Mouse (Mus musculus) cerebellum, adult 9-11 months (tissue): ENCODE results near the gene Borcs5.
A peak's percentile ranks its signal among the peaks of the same experiment; 100 is the strongest.

Source experiments
- DNase-seq: peaks from one replicate; pipeline ENCODE4 v3.0.0; 2022

Borcs5 gene

DNA sequence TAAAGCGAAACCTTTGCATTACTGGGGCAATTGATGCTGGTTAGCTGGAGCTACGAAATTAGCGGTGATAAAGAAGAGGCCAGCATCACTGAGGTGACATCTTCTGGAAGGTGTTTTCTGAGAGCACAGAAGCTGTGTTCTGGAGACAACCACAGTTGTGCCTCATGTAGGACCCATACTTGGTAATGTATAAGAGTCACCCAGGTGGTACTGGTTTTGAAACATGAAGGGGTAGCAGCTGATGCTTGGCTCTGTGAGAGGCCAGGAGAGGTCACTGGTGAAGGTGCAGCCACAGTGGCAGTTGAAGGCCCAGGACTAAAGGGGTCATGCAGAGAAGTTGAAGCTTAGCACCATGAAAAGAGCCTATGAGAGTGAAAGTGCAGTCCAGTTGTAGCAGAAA lies at the start of gene Borcs5:
Borcs5 (plus strand) TSS at position 301 of the 400 bp plus-strand sequence.
- DNase-seq, result no peak

DNA sequence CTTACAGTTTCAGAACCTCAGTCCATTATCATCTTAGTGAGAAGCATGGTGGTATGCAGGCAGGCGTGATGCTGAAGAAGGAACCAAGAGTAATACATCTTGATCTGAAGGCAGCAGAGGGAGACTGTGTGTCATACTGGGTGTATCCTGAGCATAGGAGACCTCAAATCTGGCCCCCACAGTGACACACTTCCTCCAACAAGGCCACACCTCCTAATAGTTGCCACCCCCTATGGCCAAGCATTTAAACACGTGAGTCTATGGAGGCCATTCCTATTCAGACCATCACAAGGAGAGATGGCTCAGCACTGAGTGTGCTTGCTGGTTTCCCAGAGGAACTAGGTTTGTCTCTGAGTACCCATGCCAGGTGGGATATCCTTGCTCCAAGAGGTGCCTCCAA lies 47.7 kb upstream of the Borcs5 start:
- DNase-seq, result no peak

DNA sequence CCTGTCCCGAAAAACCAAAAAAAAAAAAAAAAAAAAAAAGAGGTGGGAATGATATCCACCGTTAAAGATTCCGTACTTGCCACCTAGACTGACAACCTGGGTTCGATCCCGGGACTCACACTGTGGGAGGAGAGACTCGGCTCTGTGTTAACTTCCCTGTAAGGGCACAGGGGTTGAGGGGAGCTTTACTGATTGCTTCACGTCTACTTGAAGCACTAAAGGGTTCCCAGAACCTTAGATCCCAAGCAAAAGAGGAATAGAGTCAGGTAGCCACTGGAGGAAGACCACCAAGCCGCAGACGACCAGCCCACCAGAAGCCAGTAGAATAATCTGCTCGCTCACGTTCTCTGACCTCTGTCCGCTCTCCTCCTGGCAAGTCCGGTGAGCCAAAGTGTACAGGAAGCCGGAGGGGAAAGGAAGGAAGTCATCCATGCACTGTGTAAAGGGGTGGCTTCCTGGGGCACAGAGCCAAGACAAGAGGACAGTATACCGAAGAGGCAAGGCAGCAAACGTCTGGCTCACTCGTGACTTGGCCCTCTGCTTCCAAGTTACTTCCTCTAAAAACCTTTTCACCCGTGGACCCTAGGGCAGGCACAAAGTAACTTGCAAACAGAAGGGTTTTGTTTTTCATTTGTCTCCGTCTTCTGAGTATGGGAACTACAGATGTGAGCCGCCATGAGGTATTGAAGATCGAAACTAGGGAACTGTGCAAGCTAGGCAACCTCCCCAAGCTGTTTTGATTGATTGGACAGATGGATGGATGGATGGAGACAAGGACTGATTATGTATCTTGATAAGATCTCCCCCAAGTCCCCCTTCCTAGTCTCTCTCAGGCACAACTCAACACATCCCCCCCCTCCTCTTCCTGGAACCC lies 44.5 kb upstream of the Borcs5 start:
- DNase-seq, result no peak

DNA sequence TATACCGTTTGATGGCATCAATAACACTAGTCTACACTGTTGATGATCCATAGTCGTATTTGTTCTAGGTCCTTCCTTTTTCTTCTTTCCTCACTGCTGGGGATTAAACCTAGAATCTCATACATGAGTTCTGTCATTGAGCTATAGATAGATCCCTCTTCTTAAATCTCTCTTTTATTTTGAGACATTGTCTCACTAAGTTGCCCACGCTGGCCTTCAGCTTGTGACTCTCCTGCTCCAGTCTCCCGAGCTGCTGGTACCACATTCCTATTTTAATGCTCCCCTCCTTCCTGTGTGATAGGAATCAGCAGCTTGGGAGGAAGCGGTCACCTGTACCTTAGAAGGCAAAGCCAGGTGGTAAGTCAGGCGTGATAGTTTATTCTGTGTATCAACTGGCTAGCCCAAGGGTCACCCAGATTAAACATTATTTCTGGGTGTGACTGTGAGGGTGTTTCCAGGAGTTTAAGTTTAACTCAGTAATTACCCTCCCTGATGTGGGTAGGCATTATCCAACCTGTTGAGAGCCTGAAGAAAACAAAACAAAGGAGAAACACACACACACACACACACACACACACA lies 41.6 kb upstream of the Borcs5 start:
- DNase-seq, result no peak

DNA sequence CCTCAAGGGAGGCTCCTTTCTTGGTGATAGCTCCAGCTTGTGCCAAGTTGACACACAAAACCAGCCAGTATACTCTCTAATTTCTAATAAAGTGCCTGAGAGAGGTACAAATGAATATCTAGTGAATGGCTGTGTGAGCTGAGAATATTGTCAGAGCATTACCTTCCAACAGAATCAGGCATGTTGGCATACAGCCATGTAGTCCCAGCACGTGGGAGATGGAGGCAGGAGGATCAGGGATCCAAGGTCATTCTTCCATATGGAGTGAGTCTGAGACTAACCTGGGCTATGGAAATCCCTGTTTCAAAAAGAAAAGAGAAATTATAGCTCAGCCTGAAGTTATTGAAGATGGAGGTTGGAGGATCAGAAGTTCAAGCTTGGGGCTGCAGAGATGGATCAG lies 40.1 kb upstream of the Borcs5 start:
- no peak for DNase-seq

DNA sequence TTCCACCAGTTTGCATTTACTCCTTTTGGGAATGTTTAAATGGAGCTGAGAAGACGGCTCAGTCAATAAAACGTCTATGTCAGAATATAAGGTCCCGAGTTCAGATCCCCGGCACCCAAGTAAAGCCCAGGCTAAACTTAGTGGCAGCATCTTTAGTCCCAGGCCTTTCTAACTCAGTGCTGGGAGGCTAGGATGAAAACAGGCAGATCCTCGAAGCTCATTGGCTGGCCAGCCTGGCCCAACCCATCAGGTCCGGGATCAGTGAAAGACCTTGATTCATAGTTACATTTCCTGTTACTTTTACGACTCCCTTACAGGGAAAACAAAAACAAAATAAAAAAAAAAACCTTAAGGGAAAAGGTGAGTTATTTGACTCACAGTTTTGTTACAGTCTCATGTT lies 38.2 kb upstream of the Borcs5 start:
- DNase-seq, result no peak

DNA sequence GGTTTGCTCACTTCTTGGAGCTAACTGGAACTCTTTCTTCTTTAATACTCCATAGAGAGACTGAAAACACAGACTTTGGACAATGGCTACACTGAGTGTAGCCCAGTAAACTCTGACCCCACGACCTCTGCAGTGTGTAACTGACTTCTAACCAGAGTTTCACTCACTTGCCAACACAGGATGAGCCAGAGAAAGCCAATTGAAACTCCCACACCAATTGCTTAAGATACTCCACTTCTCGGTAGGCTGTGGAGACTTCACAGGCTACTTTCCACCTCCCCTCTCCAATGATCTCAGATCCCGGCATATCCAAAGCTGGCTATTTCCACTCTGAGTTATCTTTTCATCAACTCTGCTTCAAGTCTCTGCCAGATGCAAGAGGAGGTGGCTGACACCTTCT lies 37.5 kb upstream of the Borcs5 start:
- no peak for DNase-seq

DNA sequence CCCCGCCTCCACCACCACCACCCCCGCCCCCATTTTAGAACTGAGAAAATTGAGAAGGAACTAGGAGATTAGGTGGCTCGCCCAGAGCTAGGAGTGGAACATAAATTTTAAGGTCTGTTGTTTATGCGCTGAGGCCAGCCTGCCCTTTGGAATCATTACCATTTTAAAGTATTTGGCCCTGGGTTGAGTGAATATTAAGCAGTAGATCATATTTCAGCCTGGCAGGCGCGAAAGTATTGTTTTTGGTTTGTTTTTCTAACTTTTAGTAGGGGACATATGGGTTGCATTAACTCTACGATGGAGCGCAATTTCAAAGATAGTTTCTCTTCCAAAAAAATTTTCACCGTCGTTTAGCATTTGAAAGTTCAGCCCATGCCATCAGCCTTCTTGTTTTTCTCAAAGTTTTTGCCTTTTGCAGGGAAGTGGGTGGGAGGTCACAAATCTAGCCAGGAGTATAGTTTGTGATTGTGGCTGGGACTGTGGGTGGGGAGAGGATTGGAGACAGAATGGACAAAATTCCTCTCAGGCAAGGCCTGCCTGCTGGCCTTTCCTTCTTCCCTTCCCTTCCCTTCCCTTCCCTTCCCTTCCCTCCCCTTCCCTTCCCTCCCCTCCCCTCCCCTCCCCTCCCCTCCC lies 36.8 kb upstream of the Borcs5 start:
- DNase-seq, result no peak

DNA sequence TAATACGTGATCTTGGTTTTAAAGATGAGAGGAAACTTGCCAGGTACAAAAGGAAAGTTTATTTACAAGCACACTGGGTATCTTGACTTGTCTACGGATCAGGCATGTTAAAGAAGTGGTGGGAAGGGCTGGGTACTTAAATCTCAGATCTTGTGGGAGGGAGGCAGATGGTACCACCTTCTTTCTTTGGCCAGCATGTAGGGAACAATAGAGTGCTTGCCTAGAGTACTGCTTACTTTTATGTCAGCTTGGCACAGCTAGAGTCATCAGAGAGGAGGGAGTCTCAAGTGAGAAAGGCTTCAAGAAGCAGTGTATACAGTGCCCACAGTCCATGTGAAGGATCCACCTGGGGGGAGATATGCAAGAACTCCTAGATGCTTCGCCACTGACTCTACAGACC lies 34.1 kb upstream of the Borcs5 start:
- no peak for DNase-seq

DNA sequence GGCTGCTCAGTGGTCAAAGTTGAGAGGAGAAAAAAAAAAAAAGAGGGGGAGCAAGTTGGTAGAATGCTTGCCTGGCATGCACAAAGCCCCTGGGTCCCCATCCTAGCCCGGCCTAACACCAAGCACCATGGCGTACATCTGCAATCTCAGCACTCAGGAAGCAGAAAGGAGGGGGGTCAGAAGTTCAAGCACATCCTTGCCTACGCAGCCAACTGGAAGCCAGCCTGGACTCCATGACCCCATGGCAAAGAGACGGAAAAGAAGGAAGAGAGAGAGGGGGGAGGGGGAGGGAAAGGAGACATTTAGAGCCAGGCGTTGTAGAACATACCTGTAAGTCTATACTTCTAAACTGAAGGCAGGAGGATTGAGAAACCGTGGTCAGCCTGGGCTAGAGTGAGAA lies 32.8 kb upstream of the Borcs5 start:
- no peak for DNase-seq

DNA sequence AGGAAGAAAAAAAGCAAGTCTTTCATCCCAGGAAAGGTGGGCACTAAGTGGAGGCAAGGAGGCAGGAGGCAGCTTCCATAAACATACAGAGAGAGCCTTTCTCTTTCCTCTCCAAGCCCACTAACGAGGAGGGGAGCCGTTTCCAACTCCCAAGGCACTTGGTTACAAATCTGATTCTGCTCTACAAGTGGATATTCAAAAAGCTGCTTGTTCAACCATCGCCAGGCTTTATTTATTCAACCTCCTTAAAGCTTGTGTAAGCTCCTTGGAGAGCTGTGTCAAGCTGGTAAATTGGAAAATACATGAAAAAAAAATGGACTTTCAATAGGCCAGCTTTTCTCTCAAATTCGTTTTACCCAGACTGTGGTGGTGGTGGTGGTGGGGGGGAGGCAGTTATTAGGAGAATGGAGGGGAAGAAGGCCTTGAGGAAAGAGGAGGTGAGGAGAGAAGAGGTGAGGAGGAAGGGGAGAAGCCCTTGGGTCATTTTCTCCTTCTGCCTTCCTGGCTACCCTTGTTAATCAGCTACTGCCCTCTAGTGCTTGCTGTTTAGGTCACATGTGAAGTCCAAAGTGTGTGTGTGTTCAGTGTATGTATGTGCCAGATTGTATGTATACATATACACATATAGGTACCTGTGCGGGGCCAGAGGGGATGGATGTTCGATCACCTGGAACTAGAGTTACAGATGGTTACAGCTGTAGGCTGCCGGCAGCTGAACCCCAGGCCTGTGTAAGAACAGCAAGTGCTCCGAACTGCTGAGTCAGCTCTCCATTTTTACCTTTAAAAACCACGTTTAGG lies 32.2 kb upstream of the Borcs5 start:
- DNase-seq, result no peak

DNA sequence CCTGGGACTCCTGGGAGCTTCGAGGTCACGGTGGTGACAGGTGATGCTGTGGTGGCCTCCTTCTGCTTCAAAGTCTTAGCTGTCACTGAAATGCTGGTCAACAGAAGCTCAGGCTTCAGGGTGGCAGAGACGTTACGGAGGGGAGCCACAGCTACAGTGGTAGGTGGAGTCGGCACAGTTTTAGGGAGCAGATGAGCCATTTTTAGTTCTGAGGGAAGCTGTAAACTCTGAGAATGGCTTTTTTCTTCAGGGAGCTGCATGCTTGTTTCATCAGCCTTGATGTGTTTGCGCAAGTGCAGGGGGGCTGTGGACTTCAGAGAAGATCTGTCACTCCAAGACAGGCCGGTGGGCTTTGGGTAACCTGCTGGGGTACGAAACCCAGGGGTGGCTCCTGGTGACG lies 28.9 kb upstream of the Borcs5 start:
- no peak for DNase-seq

DNA sequence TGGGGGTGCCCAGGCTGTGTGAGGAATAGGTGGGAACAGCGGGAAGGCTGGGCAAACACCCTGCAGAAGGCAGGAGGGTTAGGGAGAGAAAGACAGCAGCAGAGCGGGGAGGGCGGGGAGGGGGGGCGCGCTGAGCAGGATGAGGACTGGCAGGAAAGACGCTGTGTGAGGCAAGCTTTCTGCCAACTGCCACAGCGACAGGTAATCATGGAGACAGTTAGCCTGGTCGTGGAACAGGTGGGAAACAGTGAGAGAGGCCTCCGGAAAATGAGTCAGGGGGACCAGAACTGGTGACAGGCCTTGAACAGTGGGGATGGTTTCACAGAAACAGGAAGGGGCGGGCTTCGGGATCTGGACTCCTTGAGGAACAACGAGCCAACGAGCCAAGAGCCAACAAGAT lies 27.4 kb upstream of the Borcs5 start:
- DNase-seq, result peak; percentile 28

DNA sequence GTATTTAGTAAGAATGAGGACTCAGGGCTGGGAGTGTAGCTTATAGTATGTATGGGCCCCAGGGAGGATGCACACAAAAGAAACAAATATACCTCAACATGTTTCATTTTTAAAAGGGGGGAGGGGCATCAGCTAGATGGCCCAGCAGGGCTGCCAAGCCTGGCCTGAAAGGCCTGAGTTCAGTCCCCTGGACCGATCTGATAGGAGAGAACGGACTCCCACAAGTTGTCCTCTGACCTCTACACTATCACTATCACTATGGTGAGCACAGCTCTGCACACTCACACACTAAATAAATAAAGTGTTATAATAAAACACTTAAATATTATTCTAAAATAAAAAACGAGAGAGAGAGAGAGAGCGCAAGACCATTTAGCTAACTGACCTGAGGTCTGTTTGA lies 25.0 kb upstream of the Borcs5 start:
- DNase-seq, result no peak

DNA sequence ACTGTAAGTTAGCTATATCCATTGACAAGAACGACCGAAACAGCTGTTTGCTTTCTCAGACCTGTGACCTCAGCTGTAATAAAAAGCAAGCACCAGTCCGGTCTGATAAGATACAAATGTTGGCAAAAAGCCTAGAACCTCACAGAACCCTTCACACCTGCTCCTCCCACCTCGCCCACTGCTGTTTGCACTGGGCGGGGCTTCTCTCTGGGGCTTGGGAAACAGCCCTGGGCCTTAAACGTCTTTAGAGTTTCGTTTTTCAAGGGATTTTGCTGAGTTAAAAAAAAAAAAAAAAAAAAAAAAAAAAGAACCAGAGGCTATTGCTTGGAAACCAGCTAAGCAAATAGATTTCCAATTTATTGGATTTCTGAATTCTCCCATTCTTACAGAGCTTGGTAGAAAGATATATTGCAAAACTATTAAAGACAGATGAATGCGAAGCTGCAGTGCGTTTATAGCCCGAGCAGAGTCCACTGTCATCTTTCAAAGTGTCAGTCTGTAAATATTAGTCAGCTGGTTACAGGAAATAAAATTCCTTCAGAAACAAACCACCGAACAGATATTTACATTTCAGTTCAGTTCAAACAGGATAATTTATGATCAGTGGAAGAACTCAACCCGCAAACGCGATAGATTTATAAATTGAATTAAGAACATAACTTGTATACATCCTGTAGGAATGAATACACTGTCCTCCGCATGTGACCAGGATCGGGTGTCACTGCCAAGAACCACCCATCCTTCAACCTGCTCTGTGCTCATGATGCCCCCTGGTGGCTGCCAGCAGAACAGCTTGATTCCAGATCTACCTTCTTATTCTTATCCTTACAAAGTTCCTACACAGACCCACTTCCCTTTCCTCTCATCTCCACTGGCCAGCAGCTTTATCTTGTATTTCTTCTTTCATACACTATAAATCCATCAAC lies 24.3 kb upstream of the Borcs5 start:
- peak; percentile 85 for DNase-seq

DNA sequence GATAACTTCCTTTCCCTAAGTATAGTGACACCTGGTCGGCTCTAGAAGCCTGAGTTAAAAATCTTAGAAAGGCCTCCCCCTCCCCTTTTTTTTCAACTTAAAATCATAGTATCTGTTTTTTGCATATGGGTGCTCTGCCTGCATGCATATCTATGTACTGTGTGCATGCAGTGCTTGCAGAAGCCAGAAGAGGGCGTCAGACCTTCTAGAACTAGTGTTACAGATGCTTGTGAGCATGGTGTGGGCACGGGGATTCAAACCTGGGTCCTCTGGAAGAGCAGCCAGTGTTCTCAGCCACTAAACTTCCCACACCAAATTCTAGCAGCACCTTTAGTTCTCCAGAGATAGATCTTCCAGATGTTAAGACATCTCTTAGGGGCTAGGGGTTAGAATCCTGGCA lies 21.7 kb upstream of the Borcs5 start:
- DNase-seq, result no peak

DNA sequence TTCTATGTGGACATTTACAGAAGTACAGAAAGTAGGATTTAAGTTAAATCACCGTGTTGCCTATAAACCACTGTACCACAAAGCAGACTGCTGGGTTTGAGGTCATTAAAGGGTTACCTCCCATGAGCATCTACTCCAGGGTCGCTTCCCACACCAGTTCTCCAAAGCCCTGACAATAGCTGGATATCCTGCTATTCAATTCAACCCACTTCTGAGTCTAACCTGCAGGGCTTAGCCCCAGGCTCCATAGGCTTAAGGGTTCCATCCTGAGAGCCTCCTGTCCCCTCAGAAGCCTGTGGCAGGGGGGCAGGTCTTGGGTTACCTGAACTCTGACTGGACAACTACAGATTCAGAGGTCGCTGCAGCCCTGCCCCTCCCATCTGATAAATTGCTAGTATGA lies 19.2 kb upstream of the Borcs5 start:
- DNase-seq, result no peak

DNA sequence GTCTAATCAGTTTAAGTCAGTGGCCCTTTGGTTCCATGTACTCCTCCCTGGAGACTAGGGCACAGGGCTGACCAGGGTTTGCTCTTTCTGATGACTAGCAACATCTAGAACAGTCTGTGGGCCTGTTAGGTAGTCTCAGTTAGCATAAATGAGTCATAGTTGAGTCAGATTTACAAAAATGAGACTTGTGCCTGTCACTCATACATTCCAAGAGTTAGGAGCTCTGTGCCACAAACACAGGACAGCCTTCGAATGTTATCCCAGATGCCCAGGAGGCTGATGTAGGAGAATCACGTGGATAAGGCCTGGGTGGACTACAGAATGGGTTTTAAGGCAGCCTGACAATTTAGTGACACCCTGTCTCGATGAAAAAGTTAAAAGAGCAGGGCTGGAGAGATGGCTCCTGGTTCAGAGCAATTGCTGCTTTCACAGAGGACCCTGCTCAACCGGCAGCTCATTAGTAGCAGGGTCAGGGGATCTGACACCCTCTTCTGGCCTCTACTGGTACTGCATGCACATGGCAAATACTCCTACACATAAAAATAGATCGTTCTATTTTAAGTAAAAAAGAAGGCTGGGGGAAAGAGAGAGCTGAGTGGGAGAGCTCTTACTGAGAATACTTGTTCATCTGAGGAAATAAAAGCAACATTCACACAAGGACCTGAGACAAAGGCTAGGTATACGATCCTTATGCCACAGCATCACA lies 18.3 kb upstream of the Borcs5 start:
- DNase-seq, result no peak

DNA sequence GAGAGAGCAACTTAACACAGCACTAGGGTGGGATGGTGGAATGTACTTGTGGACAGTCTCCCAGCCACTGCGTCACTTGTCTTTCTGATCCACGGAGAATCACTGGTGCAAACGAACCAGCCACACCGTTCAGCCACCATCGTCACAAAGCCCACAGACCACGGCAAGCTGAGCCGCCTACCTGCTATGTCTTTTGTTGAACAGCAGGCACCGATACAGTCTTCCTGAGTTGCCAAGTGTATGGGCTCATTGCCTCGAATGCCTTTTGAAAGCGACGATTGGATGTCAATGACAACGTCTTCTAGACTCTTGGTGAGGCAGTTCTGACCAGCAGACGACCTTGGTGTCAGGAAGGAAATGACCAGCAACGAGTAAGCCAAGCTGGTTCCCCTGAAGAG lies 17.8 kb upstream of the Borcs5 start:
- DNase-seq, result no peak

DNA sequence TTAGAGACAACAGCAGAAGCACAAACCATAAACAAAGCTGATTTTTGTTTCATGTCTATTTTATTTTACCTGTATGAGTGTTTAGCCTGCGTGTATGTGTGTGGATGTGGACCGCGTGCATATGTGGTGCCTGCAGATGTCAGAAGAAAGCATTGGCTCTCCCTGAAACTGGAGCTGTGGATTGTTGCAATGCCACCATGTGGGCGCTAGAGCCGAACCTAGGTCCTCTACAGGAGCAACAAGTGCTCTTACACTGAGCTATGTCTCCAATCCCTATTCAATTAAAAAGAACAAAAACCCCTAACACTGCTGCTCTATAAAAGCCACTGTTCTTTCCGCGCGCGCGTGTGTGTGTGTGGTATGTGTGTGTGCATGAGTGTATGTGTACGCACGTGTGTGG lies 13.9 kb upstream of the Borcs5 start:
- no peak for DNase-seq

DNA sequence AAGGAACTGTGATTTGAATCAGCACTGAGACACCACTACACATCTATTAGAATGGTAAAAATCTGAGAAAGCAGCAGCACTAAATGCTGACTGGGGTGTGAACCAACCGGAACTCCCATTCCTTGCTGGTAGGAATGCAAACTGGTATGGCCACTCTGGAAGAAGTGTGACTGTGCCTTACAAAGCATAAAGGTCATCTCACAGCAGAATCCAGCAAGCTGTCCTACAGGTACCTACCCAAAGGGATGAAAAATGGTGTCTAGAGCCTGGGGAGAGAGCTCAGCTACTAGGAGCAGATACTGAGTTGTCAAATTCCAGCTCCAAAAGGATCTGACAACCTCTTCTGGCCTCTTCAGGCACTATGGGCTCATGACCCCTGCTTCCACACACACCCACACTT lies 12.7 kb upstream of the Borcs5 start:
- no peak for DNase-seq

DNA sequence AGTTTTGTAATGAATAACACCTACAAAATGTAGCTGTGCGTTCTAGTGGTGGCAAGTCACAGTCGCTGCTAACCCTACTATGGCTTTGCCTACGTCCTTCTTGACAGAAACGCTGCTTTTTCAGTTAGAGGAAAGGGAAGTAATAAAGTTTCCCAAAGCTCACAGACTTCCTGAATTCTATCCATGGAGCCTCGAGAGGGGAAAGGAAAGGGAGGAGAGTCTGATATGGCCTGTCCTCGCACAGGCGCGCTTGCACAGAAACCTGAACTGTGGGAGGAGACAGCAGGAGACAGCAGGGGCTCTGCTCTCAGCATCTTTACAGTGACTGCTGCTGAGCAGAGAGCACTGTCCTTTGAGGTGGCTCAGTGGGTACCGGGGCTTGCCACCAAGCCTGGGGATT lies 8.9 kb upstream of the Borcs5 start:
- DNase-seq, result no peak
